Mouse (Mus musculus) forelimb bud, embryonic 11.5 days (tissue): ENCODE data around the gene Ranbp2.

Experiments used
- DNase-seq: peaks from one replicate; pipeline ENCODE4 v3.0.0-alpha.2; 2012; ENCODE audit warnings: low read depth, low spot score

Gene Ranbp2

DNA sequence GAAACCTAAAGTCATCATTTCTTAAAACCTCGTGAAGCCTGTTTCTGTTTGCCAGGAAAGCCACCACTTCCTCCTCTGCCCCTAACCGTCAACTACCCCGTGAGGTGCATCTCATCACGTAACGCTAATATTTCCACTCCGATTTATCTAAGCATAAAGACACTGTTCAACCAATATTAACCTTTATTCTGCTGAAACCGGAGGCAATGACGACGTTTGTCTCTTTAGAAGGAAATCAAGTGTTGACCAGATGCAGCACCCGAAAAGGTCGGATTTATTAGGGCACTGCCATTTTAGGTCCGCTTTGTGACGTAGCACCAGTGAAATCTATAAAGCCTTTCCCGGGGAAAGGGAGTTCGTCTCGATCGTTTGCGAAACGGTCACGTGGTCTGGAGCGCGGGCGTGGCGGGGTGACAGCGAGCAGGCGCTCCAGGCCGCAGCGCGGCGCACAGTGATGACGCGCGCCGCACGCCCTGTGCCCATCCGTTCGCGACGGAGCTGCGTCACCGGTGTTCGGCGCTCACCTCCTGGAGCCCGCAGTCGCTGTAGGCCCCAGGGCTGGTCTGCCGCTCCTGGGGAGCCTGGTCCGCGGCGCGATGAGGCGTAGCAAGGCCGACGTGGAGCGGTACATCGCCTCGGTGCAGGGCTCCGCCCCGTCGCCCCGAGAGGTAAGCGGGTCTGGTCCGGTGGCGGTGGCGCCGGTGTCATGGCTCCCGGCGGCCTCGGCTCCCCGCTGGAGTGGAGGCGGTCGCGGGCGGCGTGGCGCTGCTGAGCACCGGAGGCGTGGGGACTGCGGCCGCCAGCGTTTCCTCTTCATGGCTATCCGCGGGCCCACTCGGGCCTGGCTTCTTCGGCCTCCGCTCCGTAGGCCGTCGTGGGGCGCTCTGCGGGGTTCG lies at the start of gene Ranbp2:
TSS of gene Ranbp2 (plus strand) at position 537 of the 896 bp plus-strand sequence.
- DNase-seq: peak; percentile 98

DNA sequence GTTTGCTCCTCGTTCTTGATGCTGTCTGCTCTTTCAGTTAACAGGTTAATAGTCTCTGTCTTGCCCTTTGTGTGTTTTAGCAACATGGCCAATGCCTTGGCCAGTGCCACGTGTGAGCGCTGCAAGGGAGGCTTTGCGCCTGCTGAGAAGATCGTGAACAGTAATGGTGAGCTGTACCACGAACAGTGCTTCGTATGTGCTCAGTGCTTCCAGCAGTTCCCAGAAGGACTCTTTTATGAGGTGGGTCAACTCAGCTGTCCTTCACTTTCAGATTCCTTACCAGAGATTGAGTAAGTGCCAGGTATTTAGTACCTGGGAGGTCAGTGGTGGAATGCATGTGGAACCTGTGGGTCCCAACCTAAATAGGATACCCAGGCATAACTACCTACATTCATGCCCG lies 47.8 kb upstream of the Ranbp2 start:
- DNase-seq: no peak

DNA sequence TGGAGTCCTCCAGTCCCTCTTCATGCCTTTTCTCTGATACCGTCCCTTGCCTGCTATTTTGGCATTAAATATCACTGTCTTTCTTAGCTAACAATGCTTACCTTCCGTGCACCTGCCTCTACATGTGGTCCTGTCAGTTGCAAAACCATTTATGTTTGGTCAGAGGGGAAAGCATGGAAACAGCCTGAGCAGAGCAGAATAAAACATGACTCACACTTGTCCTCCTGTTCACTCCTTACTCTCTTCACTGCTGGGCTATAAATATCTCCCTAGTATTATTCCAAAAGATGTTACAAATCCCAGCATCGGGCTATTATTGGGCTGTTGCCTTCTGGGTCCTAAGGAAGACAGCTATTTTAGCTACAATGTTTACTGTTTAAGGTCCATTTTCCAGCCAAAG lies 44.9 kb upstream of the Ranbp2 start:
- no peak for DNase-seq

DNA sequence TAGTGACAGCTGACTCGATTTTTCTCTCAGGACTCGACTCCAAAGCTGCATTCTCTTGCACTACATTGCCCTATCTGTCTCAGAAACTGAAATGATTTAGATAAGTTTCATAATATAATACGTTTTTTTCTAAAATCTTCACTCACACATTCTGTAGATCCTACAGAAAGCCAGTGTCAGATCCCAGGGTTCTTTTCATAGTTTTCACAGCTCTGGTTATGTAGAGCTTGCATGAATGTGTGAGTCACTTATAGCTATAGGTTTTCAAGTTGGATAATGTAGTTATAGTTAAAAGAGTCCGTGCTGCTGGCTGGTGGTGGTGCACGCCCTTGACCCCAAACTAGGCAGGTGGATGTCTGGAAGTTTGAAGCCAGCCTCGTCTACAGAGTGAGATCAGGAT lies 42.1 kb upstream of the Ranbp2 start:
- DNase-seq: no peak

DNA sequence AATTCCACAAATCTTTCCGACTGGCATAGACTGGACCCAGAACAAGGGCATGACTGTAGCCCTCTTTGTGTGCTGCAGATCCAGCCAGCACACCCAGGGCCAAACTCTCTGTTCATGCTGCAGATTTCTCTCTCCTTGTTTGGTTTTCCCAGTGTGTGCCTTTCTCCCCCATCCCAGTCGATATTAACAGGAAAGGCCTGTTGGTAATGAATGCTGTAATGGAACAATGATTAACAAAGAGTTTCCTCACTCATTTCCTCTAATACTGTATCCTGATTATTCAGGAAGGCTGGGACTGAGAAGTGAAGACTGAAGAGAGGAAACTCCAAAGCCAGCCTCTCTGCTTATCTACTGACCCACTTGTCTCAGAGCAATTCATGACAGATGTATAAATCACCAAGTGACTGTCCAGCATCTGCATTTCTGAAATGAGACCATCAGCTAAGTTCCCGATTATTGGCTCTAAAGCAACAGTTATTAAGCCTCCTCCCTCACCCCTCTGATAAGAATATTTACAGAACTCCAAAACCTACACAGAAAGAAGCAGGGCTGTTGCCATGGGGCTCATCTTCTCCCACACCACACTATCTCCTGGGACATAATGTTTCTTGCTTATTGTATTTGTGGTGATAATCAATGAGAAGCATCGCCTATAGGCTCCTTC lies 41.3 kb upstream of the Ranbp2 start:
- DNase-seq: no peak

DNA sequence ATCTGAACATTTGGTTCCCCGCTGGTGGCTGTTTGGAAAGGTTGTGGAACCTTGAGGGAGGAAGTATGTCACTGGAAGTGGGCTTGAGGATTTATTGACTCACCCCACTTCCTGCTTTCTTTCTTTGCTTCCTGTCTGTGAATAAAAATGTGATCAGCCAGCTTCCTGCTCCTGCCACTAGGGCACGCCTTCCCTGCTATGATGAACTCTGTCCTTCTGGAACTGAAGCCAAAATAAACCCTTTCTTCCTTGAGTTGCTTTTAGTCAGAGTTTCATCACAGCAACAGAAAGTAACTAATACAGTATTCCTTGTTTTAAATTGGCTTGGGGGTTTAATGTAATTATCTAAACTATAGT lies 40.8 kb upstream of the Ranbp2 start:
- no peak for DNase-seq

DNA sequence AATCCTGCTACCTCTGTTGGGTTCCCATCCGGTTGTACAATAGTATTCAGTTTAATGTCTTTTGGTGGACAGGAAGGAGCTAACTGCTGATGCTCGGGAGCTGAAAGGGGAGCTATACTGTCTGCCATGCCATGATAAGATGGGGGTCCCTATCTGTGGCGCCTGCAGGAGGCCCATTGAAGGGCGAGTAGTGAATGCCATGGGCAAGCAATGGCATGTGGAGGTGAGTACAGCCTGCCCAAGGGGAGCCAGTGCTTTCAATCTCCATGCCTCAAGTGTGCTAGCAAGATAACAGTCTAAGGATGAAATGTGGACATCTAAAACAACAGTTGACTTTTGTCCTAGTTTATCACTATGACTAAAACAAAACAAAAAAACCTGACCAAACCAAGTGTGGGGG lies 34.4 kb upstream of the Ranbp2 start:
- DNase-seq: no peak

DNA sequence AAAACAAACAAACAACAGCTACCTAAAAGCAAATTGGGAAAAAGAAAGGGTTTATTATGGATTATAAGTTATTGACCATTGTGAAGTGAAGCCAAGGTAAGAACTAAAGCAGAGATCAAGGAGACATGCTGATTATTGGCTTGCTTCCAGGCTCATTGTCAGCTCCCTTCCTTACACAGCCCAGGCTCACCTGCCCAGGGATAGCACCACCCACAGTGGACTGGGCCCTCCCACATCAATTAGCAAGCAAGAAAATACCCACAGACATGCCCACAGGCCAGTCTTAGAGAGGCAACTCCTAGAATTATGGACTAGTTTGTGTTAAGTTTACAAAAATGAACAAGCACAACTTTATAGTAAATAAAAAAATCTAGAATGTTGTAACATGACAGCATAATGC lies 33.9 kb upstream of the Ranbp2 start:
- no peak for DNase-seq

DNA sequence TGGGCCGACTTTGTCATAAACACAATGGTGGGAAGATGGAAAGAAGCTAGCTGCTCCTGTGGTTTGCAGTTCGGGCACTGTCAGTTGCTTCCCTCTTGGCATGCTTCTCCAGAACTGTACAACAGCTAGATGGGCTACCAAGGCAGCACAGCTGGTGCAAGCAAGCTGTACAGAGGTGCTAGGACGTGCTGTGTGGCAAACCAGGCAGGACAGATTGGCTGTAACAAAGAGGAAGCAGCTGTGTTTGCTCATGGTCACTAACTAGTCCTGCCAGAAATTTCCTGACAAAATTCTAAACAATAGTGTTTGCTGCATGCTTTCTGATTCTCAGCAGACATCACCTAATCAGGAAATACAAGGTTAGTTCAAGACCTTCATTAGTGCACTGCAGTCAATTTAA lies 30.0 kb upstream of the Ranbp2 start:
- DNase-seq: no peak

DNA sequence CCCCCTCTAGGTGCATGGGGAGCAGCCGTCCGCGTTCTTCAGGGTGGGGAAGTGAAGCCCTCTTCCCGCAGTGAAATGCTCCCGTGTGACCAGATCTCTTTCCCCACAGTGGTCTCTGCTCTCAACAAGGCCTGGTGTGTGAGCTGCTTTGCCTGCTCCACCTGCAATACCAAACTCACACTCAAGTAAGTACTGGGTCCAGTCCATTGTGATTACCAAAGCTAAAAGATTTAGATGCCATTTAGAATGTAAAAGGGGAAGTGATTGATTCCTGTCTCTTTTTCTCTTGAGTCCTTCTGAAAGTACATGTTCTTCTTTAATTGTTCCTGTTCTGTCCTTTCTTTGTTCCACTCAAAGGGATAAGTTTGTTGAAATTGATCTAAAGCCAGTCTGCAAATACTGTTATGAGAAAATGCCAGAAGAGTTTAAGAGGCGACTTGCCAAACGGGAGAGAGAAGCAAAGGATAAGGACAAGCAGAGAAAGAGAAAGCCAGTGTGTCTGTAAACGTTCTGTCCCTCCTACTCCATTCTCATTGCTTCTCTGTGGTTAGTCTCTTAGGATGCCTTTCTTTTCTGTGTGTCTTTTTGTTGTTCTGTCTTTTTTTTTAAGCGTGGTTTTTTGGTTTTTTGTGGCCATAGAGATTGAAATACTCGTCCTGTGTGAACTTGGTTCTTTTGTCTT lies 28.3 kb upstream of the Ranbp2 start:
- no peak for DNase-seq

DNA sequence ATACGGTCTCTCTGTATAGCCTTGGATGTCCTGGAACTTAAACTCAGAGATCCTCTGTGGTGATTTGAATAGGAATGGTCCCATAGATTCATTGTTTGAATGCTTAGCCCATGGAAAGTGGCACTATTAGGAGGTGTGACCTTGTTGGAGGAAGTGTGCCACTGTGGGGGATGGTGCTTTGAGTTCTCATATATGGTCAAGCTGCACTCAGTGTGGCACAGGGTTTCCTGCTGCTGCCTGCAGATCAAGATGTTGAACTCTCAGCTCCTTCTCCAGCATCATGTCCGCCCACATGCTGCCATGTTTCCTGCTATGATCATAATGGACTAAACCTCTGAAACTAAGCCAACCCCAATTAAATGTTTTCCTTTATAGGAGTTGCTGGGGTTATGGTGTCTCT lies 18.8 kb upstream of the Ranbp2 start:
- no peak for DNase-seq

DNA sequence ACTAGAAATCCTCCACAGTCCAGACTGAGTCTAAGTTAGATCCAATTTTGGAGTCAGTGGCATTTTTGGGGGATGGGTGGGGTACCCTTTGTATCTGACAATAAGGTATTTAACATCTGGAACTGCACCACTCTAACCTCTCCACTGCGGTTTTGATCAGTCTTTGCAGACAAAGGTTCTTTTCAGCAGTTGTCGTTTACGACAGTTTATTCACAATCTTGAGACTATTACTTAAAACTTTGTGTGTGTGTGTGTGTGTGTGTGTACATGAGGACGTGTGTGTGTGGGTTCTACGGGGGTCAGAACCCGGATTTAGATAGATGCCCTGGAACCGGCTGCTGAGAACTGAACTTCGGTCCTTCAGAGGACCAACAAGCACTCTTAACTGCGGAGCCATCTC lies 870 bp upstream of the Ranbp2 start:
- peak; percentile 58 for DNase-seq

DNA sequence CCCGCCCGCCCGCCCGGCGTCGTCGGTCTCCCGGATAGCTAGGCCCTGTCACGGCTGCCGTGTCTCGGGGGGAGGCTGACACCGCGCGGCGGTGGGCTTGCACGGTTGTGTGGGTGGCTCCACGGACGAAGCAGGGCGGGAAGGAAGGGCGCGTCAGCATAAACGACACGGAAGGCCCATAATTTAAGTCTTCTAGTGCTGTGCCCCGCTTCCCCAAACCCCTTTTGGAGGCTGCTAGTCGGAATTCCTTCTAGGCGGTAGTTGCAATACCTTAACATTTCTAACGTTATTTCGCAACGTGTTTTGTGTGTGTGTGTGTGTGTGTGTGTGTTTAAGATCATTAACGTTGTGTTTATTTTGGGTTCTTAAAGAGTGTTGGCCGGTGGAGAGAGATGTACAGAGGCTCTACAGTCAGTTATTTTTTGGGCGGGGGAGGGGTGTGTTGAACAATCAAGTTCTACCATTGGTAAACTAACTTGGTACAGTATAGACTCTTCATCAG lies 611 bp downstream of the Ranbp2 start:
- DNase-seq: peak; percentile 16

DNA sequence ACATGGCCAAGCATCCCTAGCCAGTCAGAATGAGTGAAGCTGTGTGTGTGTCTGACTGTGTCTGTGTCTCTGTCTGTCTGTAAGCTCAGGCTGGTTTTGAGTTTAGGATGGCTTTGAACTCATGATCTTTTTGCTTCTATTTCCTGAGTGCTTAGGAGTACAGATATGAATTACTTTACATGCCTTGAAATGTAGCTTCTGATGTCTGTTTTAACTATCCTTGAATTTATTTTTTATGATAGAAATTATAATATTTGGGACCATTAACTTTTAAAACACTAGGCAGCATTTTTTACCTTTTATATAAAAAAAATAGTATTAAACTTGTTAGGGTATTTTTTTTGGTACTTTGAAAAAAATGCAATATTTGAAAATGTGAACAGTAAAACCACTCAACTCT lies 4.9 kb downstream of the Ranbp2 start:
- DNase-seq: no peak

DNA sequence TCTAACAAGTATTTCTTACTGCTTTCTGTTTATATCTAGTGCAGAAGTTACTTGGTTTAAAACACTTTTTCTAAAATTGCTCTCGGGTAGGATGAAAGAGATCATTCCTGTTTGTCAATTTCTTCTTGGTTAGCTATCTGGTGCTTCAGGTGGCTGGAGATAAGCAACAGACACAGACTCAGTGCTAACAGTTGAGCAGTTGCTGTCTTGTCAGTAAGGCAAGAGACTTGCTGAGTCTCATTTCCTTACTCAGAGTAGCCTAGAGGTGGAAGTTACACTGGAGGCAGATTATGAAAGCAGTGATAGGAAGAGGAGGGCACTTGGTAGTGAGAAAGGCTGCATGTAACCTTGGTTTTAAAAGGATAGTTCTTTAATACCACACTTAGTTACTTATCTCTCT lies 5.5 kb downstream of the Ranbp2 start:
- DNase-seq: no peak

DNA sequence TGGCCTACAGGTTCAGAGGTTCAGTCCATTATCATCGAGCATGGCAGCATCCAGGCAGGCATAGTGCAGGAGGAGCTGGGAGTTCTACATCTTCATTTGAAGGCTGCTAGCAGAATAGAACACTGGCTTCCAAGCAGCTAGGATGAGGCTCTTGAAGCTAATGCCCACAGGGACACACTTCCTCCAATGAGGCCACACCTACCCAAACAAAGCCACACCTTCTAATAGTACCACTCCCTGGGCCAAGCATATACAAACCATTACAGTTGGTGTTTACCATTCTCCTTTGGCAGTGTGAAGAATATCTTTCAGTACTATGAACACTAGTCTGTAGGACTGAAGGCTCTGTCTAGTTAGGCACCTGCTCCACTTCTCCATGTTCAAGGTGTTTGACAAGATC lies 13.2 kb downstream of the Ranbp2 start:
- no peak for DNase-seq

DNA sequence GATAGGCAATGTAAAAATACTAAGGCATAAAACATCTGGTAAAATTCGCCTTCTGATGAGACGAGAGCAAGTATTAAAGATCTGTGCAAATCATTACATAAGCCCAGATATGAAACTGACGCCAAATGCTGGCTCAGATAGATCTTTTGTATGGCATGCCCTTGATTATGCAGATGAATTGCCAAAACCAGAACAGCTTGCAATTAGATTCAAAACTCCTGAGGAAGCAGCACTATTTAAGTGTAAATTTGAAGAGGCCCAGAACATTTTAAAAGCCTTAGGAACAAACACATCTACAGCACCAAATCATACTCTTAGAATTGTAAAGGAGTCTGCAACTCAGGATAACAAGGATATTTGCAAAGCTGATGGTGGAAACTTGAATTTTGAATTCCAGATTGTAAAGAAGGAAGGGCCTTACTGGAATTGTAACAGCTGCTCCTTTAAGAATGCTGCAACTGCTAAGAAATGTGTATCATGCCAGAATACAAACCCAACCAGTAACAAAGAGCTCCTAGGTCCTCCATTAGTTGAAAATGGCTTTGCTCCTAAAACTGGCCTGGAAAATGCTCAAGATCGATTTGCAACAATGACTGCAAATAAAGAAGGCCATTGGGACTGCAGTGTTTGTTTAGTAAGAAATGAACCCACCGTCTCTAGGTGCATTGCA lies 30.5 kb downstream of the Ranbp2 start:
- DNase-seq: no peak

DNA sequence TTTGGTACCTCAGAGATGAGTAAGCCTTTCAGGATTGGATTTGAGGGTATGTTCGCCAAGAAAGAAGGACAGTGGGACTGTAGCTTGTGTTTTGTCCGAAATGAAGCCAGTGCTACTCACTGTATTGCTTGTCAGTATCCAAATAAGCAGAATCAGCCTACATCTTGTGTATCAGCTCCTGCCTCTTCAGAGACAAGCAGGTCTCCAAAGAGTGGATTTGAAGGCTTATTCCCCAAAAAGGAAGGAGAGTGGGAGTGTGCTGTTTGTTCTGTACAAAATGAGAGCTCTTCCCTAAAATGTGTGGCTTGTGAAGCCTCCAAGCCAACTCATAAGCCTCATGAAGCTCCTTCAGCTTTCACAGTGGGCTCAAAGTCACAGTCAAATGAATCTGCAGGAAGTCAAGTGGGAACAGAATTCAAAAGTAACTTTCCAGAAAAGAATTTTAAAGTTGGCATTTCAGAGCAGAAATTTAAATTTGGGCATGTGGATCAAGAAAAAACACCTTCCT lies 31.4 kb downstream of the Ranbp2 start:
- no peak for DNase-seq

DNA sequence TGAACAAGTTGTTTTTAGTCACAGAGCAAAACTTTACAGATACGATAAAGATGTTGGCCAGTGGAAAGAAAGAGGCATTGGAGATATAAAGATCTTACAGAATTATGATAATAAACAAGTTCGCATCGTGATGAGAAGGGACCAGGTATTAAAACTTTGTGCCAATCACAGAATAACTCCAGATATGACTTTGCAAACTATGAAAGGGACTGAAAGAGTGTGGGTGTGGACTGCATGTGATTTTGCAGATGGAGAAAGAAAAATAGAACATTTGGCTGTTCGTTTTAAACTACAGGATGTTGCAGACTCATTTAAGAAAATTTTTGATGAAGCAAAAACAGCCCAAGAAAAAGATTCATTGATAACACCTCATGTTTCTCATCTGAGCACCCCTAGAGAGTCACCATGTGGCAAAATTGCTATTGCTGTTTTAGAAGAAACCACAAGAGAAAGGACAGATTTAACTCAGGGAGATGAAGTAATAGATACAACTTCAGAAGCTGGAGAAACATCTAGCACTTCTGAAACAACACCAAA lies 33.3 kb downstream of the Ranbp2 start:
- DNase-seq: no peak

DNA sequence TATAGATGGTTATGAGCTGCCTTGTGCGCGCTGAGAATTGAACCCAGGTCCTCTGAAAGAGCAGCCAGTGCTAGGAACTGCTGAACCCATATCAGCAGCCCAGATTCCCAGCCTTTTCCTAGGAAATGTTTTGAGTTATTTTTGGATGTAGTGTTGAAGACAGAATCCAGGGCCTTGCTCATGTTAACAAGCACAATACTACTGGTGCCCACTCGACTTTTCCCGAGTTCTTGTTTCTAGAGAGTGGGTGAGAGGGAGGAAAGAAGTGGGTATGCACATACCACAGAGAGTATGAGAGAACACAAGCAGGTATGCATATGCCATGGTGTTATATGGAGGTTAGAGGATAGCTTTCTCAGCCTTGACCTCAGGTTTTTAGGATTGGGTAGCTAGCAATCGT lies 44.3 kb downstream of the Ranbp2 start:
- no peak for DNase-seq

DNA sequence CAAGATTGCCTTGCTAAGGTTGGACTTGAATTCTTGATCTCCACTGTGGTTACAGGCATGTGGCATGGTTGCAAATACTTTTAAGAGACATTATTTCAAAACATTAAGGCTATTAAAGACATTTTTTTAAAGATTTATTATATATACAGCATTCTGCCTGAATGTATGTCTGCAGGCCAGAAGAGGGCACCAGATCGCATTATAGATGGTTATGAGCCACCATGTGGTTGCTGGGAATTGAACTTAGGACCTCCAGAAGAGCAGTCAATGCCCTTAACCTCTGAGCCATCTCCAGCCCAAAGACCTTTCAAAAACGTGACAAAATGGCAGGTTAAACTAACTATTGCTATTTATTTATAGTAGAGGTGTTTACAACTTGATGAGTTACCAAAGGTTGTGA lies 48.9 kb downstream of the Ranbp2 start:
- DNase-seq: no peak

DNA sequence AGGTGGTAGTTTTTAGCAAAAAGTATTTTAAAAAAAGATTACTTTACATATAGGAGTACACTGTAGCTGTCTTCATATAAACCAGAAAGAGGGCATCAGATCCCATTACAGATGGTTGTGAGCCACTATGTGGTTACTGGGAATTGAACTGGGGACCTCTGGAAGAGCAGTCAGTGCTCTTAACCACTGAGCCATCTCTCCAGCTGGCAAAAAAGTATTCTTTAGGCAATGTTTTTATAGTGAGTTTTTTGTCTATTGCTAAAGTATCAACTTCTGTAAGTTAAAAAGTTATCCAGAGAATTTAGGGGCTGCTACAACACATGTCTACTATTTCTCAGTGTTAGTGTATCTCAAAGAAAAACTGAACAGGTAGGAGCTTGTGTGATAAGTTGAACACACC lies 50.0 kb downstream of the Ranbp2 start:
- DNase-seq: no peak
